Mouse (Mus musculus): ENCODE measurements around the gene Sun2.

The Sun2 gene

DNA sequence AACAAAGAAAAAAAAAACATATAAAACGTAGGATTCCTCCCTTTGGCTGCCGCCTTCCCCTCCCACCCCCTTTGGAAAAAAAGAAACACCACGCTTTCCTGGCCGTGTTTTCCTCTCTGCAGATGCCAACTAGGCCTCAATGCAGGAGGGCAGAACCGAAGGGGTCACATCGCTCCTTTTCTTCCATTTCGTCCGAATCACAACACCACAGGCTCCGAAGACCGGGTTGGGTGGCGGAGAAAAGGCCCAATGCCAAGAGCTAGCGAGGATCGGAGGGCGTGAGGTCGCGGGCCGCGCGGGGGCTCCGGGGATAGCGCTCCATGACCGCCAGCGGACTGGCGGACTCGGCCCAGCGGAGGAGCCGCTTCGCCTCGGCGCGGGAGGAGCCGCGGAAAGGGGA lies 55.2 kb downstream of the Sun2 start:
- no peak for DNase-seq (ENCODE audit: low spot score in 2 of 2)

DNA sequence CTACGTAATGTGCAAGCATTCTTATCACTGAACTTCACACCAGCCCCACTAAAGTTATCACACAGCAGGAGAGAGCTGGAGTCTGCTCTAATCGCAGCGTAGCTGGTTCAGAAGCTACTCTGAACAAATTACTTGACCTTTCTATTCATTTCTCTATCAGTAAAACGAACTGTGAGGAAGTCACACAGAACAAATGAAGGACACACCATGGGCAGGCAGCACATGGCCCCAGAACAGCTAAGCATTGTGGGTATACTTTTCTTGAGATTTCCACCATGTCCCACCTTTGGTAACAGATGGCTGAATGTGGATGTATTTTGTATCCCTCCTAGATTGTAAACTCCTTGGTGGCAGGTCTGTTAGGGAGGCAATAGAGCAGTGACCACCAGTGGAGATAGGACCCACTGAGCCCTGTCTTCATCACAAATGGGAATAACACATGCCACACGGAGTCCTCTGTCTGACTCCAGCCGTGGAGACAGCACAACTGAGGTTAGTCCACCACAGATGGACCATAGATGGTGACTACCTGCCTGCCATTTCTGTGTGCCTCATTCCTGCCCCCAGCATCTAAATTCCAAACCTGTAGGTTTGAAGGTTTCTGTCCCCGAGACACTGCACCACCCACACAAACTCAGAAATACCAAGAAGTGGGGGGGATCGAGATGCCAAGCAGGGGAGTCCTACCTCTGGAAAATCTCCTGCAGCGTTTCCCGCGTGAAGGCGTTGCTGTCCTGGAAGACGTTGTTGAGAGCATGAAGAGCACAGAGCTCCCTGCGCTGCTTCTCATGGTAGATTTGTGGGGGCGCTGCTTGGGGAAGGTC lies 56.1 kb downstream of the Sun2 start:
- no peak for DNase-seq (ENCODE audit: low spot score in 2 of 2)

DNA sequence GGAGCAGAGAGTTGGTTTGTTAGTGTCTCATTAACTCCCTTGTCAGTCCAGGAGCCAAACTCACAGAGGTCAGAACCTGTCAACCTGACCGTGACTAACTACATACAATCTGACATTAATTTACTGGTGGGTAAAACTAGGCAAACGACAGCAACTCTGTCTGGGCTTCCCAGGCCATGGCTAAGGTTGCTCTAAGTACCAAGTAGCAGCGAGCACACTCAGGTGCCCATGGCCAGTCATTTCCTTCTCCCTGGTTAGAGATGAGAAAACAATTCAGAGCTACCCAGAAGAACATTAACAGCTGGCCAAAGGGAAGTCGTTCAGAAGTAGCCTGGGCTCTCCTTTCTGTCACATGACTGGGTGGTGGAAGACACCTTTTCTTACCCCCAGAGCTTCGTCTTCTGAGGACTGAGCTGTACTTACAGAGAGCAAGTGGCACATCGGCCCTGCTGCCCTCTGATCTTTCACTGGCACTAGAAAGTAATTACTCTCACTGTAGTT lies 57.1 kb downstream of the Sun2 start:
- DNase-seq (ENCODE audit: low spot score in 2 of 2): no peak

DNA sequence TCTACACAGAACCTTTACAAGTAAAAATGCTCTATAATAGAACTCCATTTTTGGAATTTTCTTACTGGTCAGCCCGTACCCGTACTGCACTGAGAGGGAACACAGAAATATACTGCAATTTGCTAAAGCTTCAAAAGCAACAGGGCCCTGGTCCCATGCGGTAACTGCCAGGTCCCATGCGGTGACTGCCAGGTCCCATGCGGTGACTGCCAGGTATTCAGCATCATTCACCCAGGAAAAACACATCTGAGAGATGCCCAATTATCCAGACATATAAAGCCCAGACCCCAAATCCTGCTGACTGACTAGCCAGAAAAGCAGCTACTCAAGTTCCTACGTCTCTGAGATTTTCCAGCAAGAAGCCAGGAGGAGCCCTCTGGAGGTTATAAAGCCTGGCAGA lies 57.7 kb downstream of the Sun2 start:
- DNase-seq (ENCODE audit: low spot score in 2 of 2): no peak

DNA sequence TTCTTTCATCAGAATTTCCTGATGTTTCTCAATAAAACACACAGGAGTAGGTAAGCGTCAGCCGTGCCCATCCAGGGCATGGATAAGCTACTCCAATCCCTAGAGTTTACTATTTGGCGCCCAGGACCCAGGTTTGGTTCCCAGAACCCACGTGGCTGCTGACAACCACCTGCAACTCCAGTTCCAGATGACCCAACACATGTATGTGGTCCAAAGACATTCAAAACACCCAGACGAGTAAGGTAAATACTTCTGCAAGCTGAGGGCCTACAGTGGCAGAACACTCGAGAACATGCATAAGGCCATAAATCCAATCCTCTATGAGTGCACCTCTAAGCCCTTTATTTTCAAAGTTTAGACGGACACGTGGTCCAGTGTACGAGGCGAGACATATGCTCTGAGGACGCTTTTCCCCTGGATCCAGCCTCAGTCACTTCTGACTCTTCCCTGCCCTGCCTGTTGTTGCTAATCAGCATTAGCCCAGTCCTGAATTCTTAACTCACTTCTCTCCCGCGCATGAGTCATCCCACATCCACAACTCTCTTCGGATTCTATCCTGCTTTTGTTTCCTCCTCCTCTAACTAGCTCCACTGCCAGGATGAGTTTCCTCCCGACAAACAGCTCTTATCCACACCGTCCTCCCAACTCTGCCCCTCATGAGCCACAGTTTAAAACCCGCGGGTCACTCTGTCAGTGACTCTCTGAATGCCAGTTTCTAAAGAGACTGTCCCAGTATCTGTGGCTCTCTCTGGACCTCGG lies 58.5 kb downstream of the Sun2 start:
- no peak for DNase-seq (ENCODE audit: low spot score in 2 of 2)

DNA sequence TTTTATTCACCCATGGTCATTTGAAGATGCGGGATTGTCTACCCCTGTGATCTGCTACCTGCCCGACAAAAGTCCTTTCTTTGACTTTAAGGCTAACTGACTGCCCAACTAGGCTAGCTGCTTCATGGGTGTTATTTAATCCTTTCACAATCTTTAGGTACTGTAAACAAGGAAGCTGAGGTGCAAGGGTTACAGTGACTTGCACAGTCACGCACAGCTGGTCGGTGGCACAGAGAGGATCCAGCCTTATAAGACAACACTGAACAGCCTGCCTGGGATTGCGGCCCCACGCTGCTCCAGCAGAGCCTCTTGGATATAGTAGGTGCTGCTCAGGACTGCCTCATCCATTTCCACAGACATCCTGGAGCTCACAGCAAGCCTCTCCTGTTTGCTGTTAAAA lies 59.2 kb downstream of the Sun2 start:
- DNase-seq (ENCODE audit: low spot score in 2 of 2): no peak

DNA sequence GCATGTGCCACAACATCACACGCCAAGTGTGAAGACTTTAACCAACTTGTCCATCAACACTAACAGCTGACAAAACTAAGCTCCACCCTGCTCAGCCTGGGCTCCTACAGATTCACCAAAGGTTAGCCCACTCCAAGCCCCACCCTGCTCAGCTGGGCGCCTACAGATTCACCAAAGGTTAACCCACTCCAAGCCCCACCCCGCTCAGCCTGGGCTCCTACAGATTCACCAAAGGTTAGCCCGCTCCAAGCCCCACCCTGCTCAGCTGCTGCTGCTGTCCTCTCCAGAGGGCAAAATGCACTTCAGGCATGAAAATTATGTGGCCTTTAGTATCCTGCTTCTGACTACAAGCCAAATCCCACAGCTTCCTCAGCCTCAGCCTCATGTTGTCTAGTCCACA lies 60.4 kb downstream of the Sun2 start:
- DNase-seq (ENCODE audit: low spot score in 2 of 2): no peak

DNA sequence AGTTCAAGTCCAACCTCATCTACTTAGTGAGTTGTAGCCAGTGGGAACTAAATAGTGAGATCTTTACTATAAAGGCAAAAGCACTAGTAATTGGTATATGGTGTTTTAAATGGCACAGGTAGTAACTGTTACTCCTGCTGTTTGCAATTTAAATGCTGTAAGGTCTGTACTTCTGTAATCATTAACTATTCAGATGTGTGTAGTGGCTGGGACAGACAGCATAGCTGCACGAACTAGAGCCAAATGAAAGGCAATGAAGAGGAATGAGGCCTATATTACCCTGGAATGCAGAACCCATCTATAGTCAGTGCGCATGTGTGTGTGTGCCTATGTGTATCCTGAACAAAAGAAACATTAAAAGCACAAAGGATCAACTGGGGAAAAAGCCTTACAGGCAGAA lies 64.4 kb downstream of the Sun2 start:
- no peak for DNase-seq (ENCODE audit: low spot score in 2 of 2)
